Mouse (Mus musculus) subcutaneous adipose tissue, adult 2 months (tissue): ENCODE results near the gene Scai. TPM values are rescaled to one million over a fixed set of nuclear protein-coding genes. Genes with fewer than 3 reads are reported as not detected.

Source experiments
- polyA plus RNA-seq: library from polyadenylated mRNA; depleted of rRNA; stranded (reverse); fragments of >200 nt; gene quantifications from 2 replicates; pipeline ENCODE4 v1.2.3, GENCODE M21; 2012; ENCODE audit warnings: low replicate concordance; rRNA removed

The Scai gene
- polyA plus RNA-seq = 1.3 and 4.0 TPM in 2 replicates

GRCm38 (mm10) chr2:39190561-39191056 is at the start of gene Scai:
TSS of gene Scai (minus strand) at chr2:39190734.

GRCm38 (mm10) chr2:39226019-39226640 is 35.6 kb upstream of the Scai start, which contains the start of gene Ppp6c:
TSS of gene Ppp6c (minus strand) at chr2:39226451.

GRCm38 (mm10) chr2:39065400-39065987 is 125.0 kb downstream of the Scai start, which contains the start of gene Golga1:
TSS of gene Golga1 (minus strand) at chr2:39065541.

Other genes starting within 250 kb of the Scai start
- gene Wdr38, start 193.3 kb downstream of the Scai start, polyA plus RNA-seq = 0.40 and 0.77 TPM in 2 replicates
- gene Arpc5l, start 185.4 kb downstream of the Scai start, polyA plus RNA-seq = 29.7 and 32.7 TPM in 2 replicates
- 122 and 264 TPM in 2 replicates for gene Rpl35, start 185.1 kb downstream of the Scai start, polyA plus RNA-seq
- gene Golga1, start 125.2 kb downstream of the Scai start, polyA plus RNA-seq = 14.6 and 18.6 TPM in 2 replicates
- gene Ppp6c, start 35.7 kb upstream of the Scai start, polyA plus RNA-seq = 26.6 and 29.4 TPM in 2 replicates